Mouse (Mus musculus): ENCODE data around the gene Tex36.

GRCm38 (mm10) chr7:133564600-133564999, 37.4 kb downstream of the Tex36 start:
- TF ChIP-seq CTCF (IDR thresholded peaks at IDR 0.05; ENCODE audit: low read depth, low read length) (no peak), POLR2A (IDR thresholded peaks at IDR 0.05; ENCODE audit: extremely low read depth, insufficient read depth, low read length) (no peak)

Data from liver, adult 2 months (tissue).